Mouse (Mus musculus) heart, adult 2 months (tissue): ENCODE results near the gene Cstad. TPM values are rescaled to one million over a fixed set of nuclear protein-coding genes. Genes with fewer than 3 reads are reported as not detected.

Source experiments
- DNase-seq, 2 experiments: peaks; one replicate each; pipeline ENCODE4 v3.0.0; 2021
- H3K27ac ChIP-seq: fragments of 200-600 bp; 2 replicates; pipeline ENCODE4 v1.8.1; 2022
- H3K27me3 ChIP-seq: fragments of 200-500 bp; 2 replicates; pipeline ENCODE4 v1.6.1; 2012; ENCODE audit warnings: mild to moderate bottlenecking, low read length, inconsistent platforms, mixed read lengths; ENCODE audit not compliant: control insufficient read depth, insufficient read depth
- H3K36me3 ChIP-seq: fragments of 200-500 bp; 2 replicates; pipeline ENCODE4 v1.6.1; 2012; ENCODE audit warnings: low read length, inconsistent platforms; ENCODE audit not compliant: control insufficient read depth, insufficient read depth
- H3K4me1 ChIP-seq: fragments of 200-500 bp; 2 replicates; pipeline ENCODE4 v1.6.1; 2011; ENCODE audit warnings: low read length; ENCODE audit not compliant: control insufficient read depth, insufficient read depth
- H3K4me3 ChIP-seq: fragments of 200-600 bp; 2 replicates; pipeline ENCODE4 v1.8.1; 2022
- H3K79me2 ChIP-seq: fragments of 200-500 bp; replicated peaks from 2 replicates; pipeline ENCODE4 v1.6.1; 2012; ENCODE audit warnings: mild to moderate bottlenecking, inconsistent platforms, low read length, moderate library complexity, mixed read lengths; ENCODE audit not compliant: control insufficient read depth, insufficient read depth
- H3K9ac ChIP-seq: fragments of 200-500 bp; 2 replicates; pipeline ENCODE4 v1.6.1; 2012; ENCODE audit warnings: low read depth, mild to moderate bottlenecking, control low read depth, inconsistent platforms, low read length, mixed read lengths
- CTCF ChIP-seq: fragments of 200-600 bp; IDR thresholded peaks from 2 replicates; pipeline ENCODE4 v1.8.1; 2022; ENCODE audit warnings: antibody characterized with exemption, mild to moderate bottlenecking, moderate library complexity
- EP300 ChIP-seq: fragments of 200-500 bp; IDR thresholded peaks from 2 replicates; pipeline ENCODE4 v1.6.1; 2011; ENCODE audit warnings: low read depth, low read length, control low read depth; ENCODE audit not compliant: insufficient read depth
- POLR2A ChIP-seq: fragments of 200-500 bp; IDR thresholded peaks from 2 replicates; pipeline ENCODE4 v1.6.1; 2011; ENCODE audit warnings: mild to moderate bottlenecking, low read depth, low read length, control low read depth; ENCODE audit not compliant: insufficient read depth
- WGBS: fragments of 180-500 bp; shearing (Covaris S2); methylation state at CpG from one replicate; pipeline ENCODE4 v1.1.7; 2018; 5-methylcytosine and 5-hydroxymethylcytosine counted together
- intact Hi-C: fragments of 180-260 bp; cut with DNase I; formaldehyde crosslinking; loops from one replicate; pipeline ENCODE4 v1.15.1; 2025
- polyA plus RNA-seq: library from polyadenylated mRNA; depleted of rRNA; stranded (reverse); fragments of >200 nt; gene quantifications from 2 replicates; pipeline ENCODE4 v1.2.3, GENCODE M21; 2012
- total RNA-seq, 2 experiments: library from RNA; stranded (reverse); gene quantifications; 2 replicates each; pipeline ENCODE4 v1.2.3; 2021

Cstad gene
- total and polyA plus RNA-seq, 3 experiments = 0.73 to 1.0 (median 0.76) TPM

GRCm38 (mm10) chr2:30614151-30614923 is 19.5 kb downstream of the Cstad start:
- no peak overlapping the region for H3K4me3 ChIP-seq
- no peaks in the 10 kb centered on the region for H3K36me3 ChIP-seq
- peak overlapping the region; percentile 36 for H3K27ac ChIP-seq
- peaks cover 11% of the 10 kb centered on the region; the same call in 1 of the 2 replicates for H3K4me1 ChIP-seq
- WGBS = 60% methylated on average over 9 of the region's 9 CpGs
- intact Hi-C loops = no loop called here
- no peaks in the 10 kb centered on the region for H3K79me2 ChIP-seq
- no peaks in the 10 kb centered on the region for H3K27me3 ChIP-seq
- TF ChIP-seq POLR2A (no peak), CTCF (no peak), EP300 (no peak)
- DNase-seq = no peak
- no peak overlapping the region for H3K9ac ChIP-seq

DNA sequence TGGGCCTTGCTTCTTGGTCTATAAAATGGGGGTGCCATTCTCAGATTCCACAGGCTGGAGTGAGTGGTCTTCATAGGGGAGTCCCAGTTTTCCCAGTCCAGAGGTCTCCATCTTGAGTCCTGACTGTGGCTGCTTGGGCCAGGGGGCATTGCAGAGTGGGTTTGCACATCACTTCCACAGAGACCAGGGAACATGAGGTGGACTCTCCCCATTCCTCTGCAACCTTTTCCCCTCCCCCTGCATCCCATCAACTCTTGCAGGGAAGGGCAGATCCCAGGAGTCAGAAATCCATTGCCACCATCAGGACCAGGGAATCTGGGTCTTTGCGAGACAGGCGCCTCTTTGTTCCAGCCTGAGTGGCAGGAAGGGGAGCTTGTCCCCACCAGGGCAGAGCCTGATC is 21.0 kb downstream of the Cstad start:
- no peak for DNase-seq
- no peaks in the 10 kb centered on the region for H3K36me3 ChIP-seq
- no peak overlapping the region for H3K9ac ChIP-seq
- peaks cover 11% of the 10 kb centered on the region; the same call in 1 of the 2 replicates for H3K4me1 ChIP-seq
- TF ChIP-seq CTCF (no peak), EP300 (no peak), POLR2A (no peak)
- H3K27ac ChIP-seq = no peak overlapping the region
- WGBS = 93% methylated on average over 2 of the region's 2 CpGs
- H3K79me2 ChIP-seq = no peaks in the 10 kb centered on the region
- no peak overlapping the region for H3K4me3 ChIP-seq
- intact Hi-C loops = no loop called here
- no peaks in the 10 kb centered on the region for H3K27me3 ChIP-seq

DNA sequence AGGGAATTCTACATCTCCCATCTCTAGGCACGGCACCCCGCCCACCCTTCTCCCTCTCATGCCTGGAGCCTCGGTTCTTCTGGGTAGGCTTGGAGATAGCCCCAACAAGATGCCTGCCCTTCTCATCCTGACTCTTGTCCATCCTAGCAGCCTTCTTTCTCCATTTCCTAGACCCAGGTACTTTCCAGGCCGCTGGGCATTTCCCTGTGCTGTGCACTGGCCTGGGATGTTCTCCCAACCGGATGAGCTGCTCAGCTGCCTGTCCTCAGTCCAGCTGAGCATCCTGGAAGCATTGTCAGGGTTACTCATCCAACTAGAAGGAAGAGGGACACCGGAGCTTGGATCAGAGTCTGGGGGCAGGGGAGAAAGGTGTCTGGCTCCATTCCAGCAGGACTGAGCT is 21.6 kb downstream of the Cstad start:
- Histone ChIP-seq H3K79me2 (no peaks in the 10 kb centered on the region), H3K4me1 (peaks cover 11% of the 10 kb centered on the region; the same call in 1 of the 2 replicates), H3K9ac (no peak overlapping the region), H3K4me3 (no peak overlapping the region), H3K27ac (no peak overlapping the region), H3K27me3 (no peaks in the 10 kb centered on the region), H3K36me3 (no peaks in the 10 kb centered on the region)
- 57% methylated on average over 6 of the region's 6 CpGs for WGBS
- no peak for DNase-seq
- intact Hi-C loops = no loop called here
- TF ChIP-seq CTCF (no peak), POLR2A (no peak), EP300 (no peak)

DNA sequence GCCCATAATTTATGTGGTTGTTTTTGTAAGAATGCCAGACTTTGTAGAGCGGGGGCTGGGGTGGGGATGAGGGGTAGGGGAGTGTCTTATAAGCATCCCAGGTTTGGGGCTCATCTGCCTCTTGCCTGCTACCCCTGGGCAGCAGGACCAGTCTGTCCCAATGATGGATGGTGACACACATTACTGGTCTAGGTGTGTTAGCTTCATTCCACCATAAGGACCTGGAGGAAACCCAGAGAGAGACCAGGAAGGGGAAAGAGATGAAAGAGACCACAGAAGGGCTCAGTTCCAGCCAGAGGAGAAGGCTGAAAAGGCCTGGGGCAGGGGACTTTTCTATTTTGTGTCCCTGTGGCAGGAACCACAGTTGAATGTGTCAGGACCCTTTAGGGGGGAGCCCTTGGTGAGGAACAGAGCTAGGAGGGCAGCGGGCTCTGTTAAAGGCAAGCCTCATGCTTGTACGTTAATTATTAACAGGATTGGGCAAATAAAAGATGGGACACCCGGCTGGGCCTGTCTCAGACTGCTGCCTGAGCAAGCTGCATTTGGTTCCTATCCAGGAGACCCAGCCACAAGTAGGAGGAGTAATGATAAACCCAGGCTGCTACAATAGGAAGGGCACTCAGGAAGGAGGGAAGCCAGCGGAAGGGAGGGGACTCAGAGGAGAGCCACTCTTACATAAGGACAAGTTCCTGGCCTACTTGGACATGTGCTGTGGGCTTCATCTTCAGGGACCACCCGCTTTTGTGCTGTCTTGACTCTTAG is 23.8 kb downstream of the Cstad start:
- Histone ChIP-seq H3K36me3 (no peaks in the 10 kb centered on the region), H3K27ac (peak overlapping the region; percentile 15), H3K9ac (no peak overlapping the region), H3K79me2 (no peaks in the 10 kb centered on the region), H3K4me1 (peaks cover 11% of the 10 kb centered on the region; the same call in 1 of the 2 replicates), H3K27me3 (no peaks in the 10 kb centered on the region), H3K4me3 (no peak overlapping the region)
- TF ChIP-seq CTCF (no peak), EP300 (peak; percentile 72; the same call in 1 of the 2 replicates), POLR2A (no peak)
- intact Hi-C loops = no loop called here
- peak in 1 of 2 experiments; percentile 48 for DNase-seq
- 47% methylated on average over 6 of the region's 6 CpGs for WGBS

DNA sequence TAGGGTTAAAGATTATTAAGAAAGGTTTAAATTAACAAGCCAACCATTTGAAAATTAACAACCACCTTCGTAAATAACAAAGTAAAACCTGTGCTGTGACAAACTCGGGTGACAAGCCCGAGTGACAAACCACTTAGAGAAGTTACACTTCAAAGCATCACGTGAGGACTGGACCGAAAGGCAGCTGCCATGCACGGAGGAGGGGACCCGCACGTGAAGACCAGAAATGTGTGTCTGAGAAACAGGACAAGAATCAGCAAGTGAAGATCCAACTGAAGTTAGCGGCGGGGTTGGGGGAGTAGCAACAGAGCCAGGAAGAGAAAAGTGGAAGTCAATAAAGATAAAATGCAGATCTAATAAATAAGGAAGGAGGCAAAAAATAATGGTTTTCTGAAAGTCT is 29.0 kb downstream of the Cstad start:
- Histone ChIP-seq H3K9ac (no peak overlapping the region), H3K4me3 (no peak overlapping the region), H3K27me3 (no peaks in the 10 kb centered on the region), H3K36me3 (no peaks in the 10 kb centered on the region), H3K79me2 (no peaks in the 10 kb centered on the region), H3K4me1 (peaks cover 6% of the 10 kb centered on the region; the same call in 1 of the 2 replicates), H3K27ac (no peak overlapping the region)
- intact Hi-C loops = no loop called here
- no peak for DNase-seq
- TF ChIP-seq POLR2A = no peak
- no peak for TF ChIP-seq CTCF
- no peak for TF ChIP-seq EP300
- 59% methylated on average over 10 of the region's 10 CpGs for WGBS
